In the genomic region with DNA sequence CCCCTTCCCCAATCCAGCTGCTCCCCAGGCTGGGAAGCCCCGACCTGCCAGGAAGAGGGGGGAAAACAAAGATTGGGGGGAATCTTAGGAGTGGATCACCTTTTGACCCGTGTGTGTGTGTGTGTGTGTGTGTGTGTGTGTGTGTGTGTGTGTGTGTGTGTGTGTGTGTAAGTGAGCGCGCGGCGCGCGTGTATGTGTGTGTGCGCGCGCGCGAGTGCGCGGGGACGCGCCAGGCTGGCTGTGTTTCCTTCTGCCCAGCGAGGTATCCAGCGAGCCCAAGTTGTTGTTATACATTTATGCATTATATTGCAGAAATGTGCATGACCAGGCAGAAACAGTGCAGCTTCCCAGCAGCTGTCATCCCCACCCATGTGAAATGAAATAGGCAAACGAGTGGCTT, we compare ENCODE assay signal across 8 mouse cellular contexts. TPM values are rescaled to one million over a fixed set of nuclear protein-coding genes. Genes with fewer than 3 reads are reported as not detected.
DNase-seq lines count a peak whose midpoint lies in the region; ATAC-seq and TF ChIP-seq lines count a peak whose summit lies in the region.

No protein-coding gene starts in this region.

- no peak for TF ChIP-seq CTCF in lung, adult 2 months (IDR thresholded peaks at IDR 0.05; ENCODE audit: insufficient read depth, low read length)
- no peak for TF ChIP-seq CTCF in bone marrow macrophage, adult 2 months (IDR thresholded peaks at IDR 0.05; ENCODE audit: low read depth, low read length)

- H3K27me3 ChIP-seq in forebrain, embryonic 12.5 days, result no peaks in the 10 kb centered on the region
- H3K27me3 ChIP-seq in limb, embryonic 10.5 days (ENCODE audit: low read depth, poor library complexity, severe bottlenecking), result no peaks in the 10 kb centered on the region
- no peaks in the 10 kb centered on the region for H3K27me3 ChIP-seq in neural tube, embryonic 12.5 days (replicated peaks)

- H3K4me3 ChIP-seq in lung, adult 2 months (replicated peaks; ENCODE audit: extremely low read depth, low read depth, low read length), result peak overlapping the region; percentile 62
- peak overlapping the region; percentile 82 for H3K4me3 ChIP-seq in bone marrow macrophage, adult 2 months (ENCODE audit: insufficient read depth, low read length)
- H3K4me3 ChIP-seq in forebrain, embryonic 12.5 days (replicated peaks), result peak overlapping the region; percentile 87
- peak overlapping the region; percentile 90 for H3K4me3 ChIP-seq in limb, embryonic 10.5 days
- H3K4me3 ChIP-seq in neural tube, embryonic 12.5 days, result peak overlapping the region; percentile 89

- H3K9ac ChIP-seq in forebrain, embryonic 12.5 days, result peak overlapping the region; percentile 94
- H3K9ac ChIP-seq in neural tube, embryonic 12.5 days, result peak overlapping the region; percentile 95

- no peak for TF ChIP-seq POLR2A in lung, adult 2 months (IDR thresholded peaks at IDR 0.05; ENCODE audit: borderline replicate concordance, extremely low read depth, low read depth, low read length)
- TF ChIP-seq POLR2A in bone marrow macrophage, adult 2 months (IDR thresholded peaks at IDR 0.05; ENCODE audit: borderline replicate concordance, low read depth, low read length), result no peak

- no peaks in the 10 kb centered on the region for H3K36me3 ChIP-seq in forebrain, embryonic 12.5 days (replicated peaks)
- no peaks in the 10 kb centered on the region for H3K36me3 ChIP-seq in limb, embryonic 10.5 days
- no peaks in the 10 kb centered on the region for H3K36me3 ChIP-seq in neural tube, embryonic 12.5 days

- no peak for DNase-seq in lung, adult 2 months
- DNase-seq in lung, postnatal 10 days, result no peak
- no peak for DNase-seq in limb, embryonic 10.5 days (ENCODE audit: low spot score)
- DNase-seq in yolk sac, embryonic 10.5 days (ENCODE audit: low spot score), result no peak
- no peak for DNase-seq in gastrocnemius, postnatal 10 days

- H3K27ac ChIP-seq in bone marrow macrophage, adult 2 months (ENCODE audit: insufficient read depth, low read depth, low read length), result no peak overlapping the region
- H3K27ac ChIP-seq in forebrain, embryonic 12.5 days, result peak overlapping the region; percentile 99
- peak overlapping the region; percentile 98 for H3K27ac ChIP-seq in limb, embryonic 10.5 days
- H3K27ac ChIP-seq in neural tube, embryonic 12.5 days, result peak overlapping the region; percentile 79; the same call in 1 of the 2 replicates

- under 1% methylated on average over 20 of the region's 20 CpGs for WGBS in lung, adult 2 months
- under 1% methylated on average over 13 of the region's 20 CpGs for WGBS in forebrain, embryonic 12.5 days
- WGBS in limb, embryonic 10.5 days, result under 1% methylated on average over 20 of the region's 20 CpGs
- 0% methylated on average over 16 of the region's 20 CpGs for WGBS in neural tube, embryonic 12.5 days

- no peaks in the 10 kb centered on the region for H3K9me3 ChIP-seq in forebrain, embryonic 12.5 days
- no peaks in the 10 kb centered on the region for H3K9me3 ChIP-seq in limb, embryonic 10.5 days (replicated peaks)
- no peaks in the 10 kb centered on the region for H3K9me3 ChIP-seq in neural tube, embryonic 12.5 days

- no peaks in the 10 kb centered on the region for H3K4me1 ChIP-seq in lung, adult 2 months (ENCODE audit: control insufficient read depth, insufficient read depth, low read length)
- H3K4me1 ChIP-seq in bone marrow macrophage, adult 2 months (ENCODE audit: control insufficient read depth, insufficient read depth, low read length), result peaks cover 11% of the 10 kb centered on the region
- peaks cover 18% of the 10 kb centered on the region for H3K4me1 ChIP-seq in forebrain, embryonic 12.5 days
- peaks cover 19% of the 10 kb centered on the region for H3K4me1 ChIP-seq in limb, embryonic 10.5 days
- peaks cover 13% of the 10 kb centered on the region for H3K4me1 ChIP-seq in neural tube, embryonic 12.5 days

- ATAC-seq in forebrain, embryonic 12.5 days (ENCODE audit: low FRiP score), result no peak
- no peak for ATAC-seq in neural tube, embryonic 12.5 days (ENCODE audit: low FRiP score, low read depth)

- H3K4me2 ChIP-seq in forebrain, embryonic 12.5 days, result peak overlapping the region; percentile 80
- peak overlapping the region; percentile 78 for H3K4me2 ChIP-seq in neural tube, embryonic 12.5 days (replicated peaks)

RNA-seq across cellular contexts. Expression of a gene that starts 0.3 kb away (rescaled TPM):
- 9.1 and 11.2 TPM in 2 replicates for polyA plus RNA-seq in lung, adult 2 months (2012; rRNA removed)
- 2.2 and 2.3 TPM in 2 replicates for polyA plus RNA-seq in bone marrow macrophage, adult 2 months (2012; ENCODE audit: insufficient read depth, insufficient read length, missing spikeins)
- polyA plus RNA-seq in forebrain, embryonic 12.5 days (2016; fragmentation: Nextera tagmentation; extraction: Ambion mirVana), result 7.6 and 7.7 TPM in 2 replicates
- 4.3 and 4.7 TPM in 2 replicates for polyA plus RNA-seq in limb, embryonic 10.5 days (2016; fragmentation: Nextera tagmentation; extraction: Ambion mirVana)
- polyA plus RNA-seq in neural tube, embryonic 12.5 days (2016; fragmentation: Nextera tagmentation; extraction: Ambion mirVana), result 9.2 and 9.4 TPM in 2 replicates
- 1 to 10 TPM; 5.2 to 6.6 TPM for total RNA-seq in gastrocnemius, postnatal 10 days (2021)
